Mouse (Mus musculus) retina, postnatal 1 day (tissue): Measurements from ENCODE around the gene Gm49776.
A peak's percentile ranks its signal among the peaks of the same experiment; 100 is the strongest.

Experiments
- DNase-seq: peaks from one replicate; pipeline ENCODE4 v3.0.0-alpha.2; 2012

Gm49776 gene

GRCm38 (mm10) chr16:18233919-18234670 lies 24.0 kb downstream of the Gm49776 start:
- DNase-seq = no peak

- DNase-seq = no peak
These were observed 24.7 kb downstream of the Gm49776 start for GRCm38 (mm10) chr16:18233451-18233850.

- no peak for DNase-seq
These were observed 26.7 kb downstream of the Gm49776 start for GRCm38 (mm10) chr16:18231451-18231850.

- DNase-seq = no peak
These were observed 27.1 kb downstream of the Gm49776 start for GRCm38 (mm10) chr16:18231047-18231446.

GRCm38 (mm10) chr16:18230617-18231016 lies 27.5 kb downstream of the Gm49776 start:
- DNase-seq = no peak

GRCm38 (mm10) chr16:18229622-18230021 lies 28.5 kb downstream of the Gm49776 start:
- no peak for DNase-seq

- DNase-seq = no peak
These were observed 29.3 kb downstream of the Gm49776 start for GRCm38 (mm10) chr16:18228856-18229255.

- DNase-seq = no peak
These were observed 30.2 kb downstream of the Gm49776 start for GRCm38 (mm10) chr16:18227897-18228422.

GRCm38 (mm10) chr16:18227187-18227586 lies 30.9 kb downstream of the Gm49776 start:
- DNase-seq = no peak

GRCm38 (mm10) chr16:18222188-18222587 lies 35.9 kb downstream of the Gm49776 start:
- DNase-seq = no peak

- DNase-seq = no peak
These were observed 36.6 kb downstream of the Gm49776 start for GRCm38 (mm10) chr16:18221543-18221898.

- no peak for DNase-seq
These were observed 37.1 kb downstream of the Gm49776 start for GRCm38 (mm10) chr16:18220856-18221542.

- peak; percentile 43 for DNase-seq
These were observed 38.1 kb downstream of the Gm49776 start for GRCm38 (mm10) chr16:18220001-18220400.

GRCm38 (mm10) chr16:18218580-18218996 lies 39.5 kb downstream of the Gm49776 start:
- no peak for DNase-seq

- no peak for DNase-seq
These were observed 40.5 kb downstream of the Gm49776 start, which contains the start of gene Ccdc188 for GRCm38 (mm10) chr16:18217579-18217978. Ccdc188 (plus strand) TSS chr16:18217879.

GRCm38 (mm10) chr16:18214858-18215257 lies 43.3 kb downstream of the Gm49776 start:
- no peak for DNase-seq

- peak; percentile 94 for DNase-seq
These were observed 44.4 kb downstream of the Gm49776 start for GRCm38 (mm10) chr16:18213689-18214088.

GRCm38 (mm10) chr16:18211417-18212171 lies 46.5 kb downstream of the Gm49776 start:
- peak; percentile 89 for DNase-seq

GRCm38 (mm10) chr16:18210701-18211416 lies 47.3 kb downstream of the Gm49776 start:
- peak; percentile 81 for DNase-seq

- DNase-seq = no peak
These were observed 54.6 kb downstream of the Gm49776 start for GRCm38 (mm10) chr16:18203430-18204091.

GRCm38 (mm10) chr16:18202061-18202460 lies 56.1 kb downstream of the Gm49776 start:
- DNase-seq = no peak

GRCm38 (mm10) chr16:18201620-18202019 lies 56.5 kb downstream of the Gm49776 start:
- DNase-seq = no peak
